Mouse (Mus musculus): ENCODE data around the gene Arpc5l.

DNA sequence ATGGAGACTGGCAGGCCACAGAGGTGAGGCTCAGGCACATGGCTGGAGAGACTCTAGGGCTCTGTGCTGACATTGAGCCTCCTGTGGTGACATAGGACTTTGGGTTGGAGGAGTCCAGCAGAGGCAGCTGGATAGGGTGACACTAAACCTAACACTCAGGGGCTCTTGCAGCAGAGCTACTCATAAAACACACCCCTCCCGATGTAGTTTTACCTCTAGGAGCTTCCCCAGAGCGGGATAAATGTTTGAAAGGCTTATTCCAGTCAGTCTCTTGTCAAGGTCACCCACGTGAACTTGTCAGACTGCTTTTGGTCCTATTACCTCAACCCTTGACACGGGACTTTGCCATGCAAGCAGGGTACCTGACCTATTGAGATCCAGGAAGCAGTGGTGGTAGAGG lies 5.8 kb upstream of the Arpc5l start:
- TF ChIP-seq CTCF (IDR thresholded peaks at IDR 0.05; ENCODE audit: borderline replicate concordance, insufficient read depth, low read depth, low read length) (no peak), POLR2A (IDR thresholded peaks at IDR 0.05; ENCODE audit: borderline replicate concordance, insufficient read depth, low read length) (no peak)
